ENCODE assay signal across 14 mouse cellular contexts in the genomic region with DNA sequence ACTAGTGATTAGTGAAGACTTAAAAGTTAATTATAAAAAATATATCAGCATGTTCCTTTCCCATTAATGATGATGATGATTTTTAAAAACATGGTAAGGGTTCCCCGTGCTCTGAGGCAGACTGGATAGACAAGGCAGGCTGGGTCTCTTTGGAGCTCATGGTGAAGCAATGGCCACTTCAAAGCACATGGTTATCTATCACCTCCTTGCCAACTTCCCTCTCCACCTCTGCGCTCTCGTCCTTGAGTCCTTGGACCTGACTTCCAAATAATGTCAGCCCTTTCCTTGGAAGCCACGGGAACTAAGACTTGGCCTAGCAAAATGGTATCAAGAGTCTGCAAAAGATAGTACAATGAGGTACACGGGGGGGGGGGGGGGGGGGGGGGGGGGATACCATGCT.
"Had no signal": no experiment of that assay in that cellular context is flagged by ENCODE, and none has a peak within 500 bp of the region (broad histone marks: within the 10 kb centered on the region; RNA-seq: fewer than 3 reads in every experiment).

No protein-coding gene starts in this region.

- H3K9ac ChIP-seq: neural tube, embryonic 15.5 days; stomach, embryonic 15.5 days had no signal

- DNase-seq: retina, postnatal 1 day; right cerebral cortex, postnatal 14 days; right cerebral cortex, postnatal 25 days; right cerebral cortex, postnatal 4 days; spleen, adult 18-20 months; thymus, adult 18-20 months; thymus, adult 2 months; thymus, postnatal 14 days; thymus, postnatal 25 days; thymus, postnatal 36 days; thymus, postnatal 4 days had no signal

- H3K36me3 ChIP-seq: neural tube, embryonic 15.5 days; stomach, embryonic 15.5 days had no signal

- H3K27me3 ChIP-seq: neural tube, embryonic 15.5 days; stomach, embryonic 15.5 days had no signal

- H3K4me2 ChIP-seq: neural tube, embryonic 15.5 days; stomach, embryonic 15.5 days had no signal

- H3K27ac ChIP-seq: stomach, embryonic 15.5 days; stomach, postnatal 0 days had no signal

- H3K9me3 ChIP-seq: neural tube, embryonic 15.5 days; stomach, embryonic 15.5 days had no signal

- H3K4me3 ChIP-seq: neural tube, embryonic 15.5 days; stomach, embryonic 15.5 days had no signal
